Mouse (Mus musculus) C2C12 (cell line): ENCODE measurements at regions not wholly inside any gene's neighbourhood (a gene's known extent, or its start where the extent isn't known, plus 50 kb on each side); places are given as distances from the start of the nearest gene placed in this dataset.

Experiments used
- H3K27me3 ChIP-seq: one replicate; pipeline ENCODE4 v1.6.1; 2011; ENCODE audit not compliant: control insufficient read depth, insufficient read depth, insufficient read length
- H3K36me3 ChIP-seq: one replicate; pipeline ENCODE4 v1.6.1; 2011; ENCODE audit not compliant: control insufficient read depth, insufficient read depth
- H3K4me3 ChIP-seq: one replicate; pipeline ENCODE4 v1.5.1; 2011; ENCODE audit warnings: mild to moderate bottlenecking, control low read depth; ENCODE audit not compliant: poor library complexity, insufficient read depth, severe bottlenecking
- H3K79me2 ChIP-seq: one replicate; pipeline ENCODE4 v1.6.1; 2011; ENCODE audit not compliant: control insufficient read depth, insufficient read depth
- H3K79me3 ChIP-seq: one replicate; pipeline ENCODE4 v1.6.1; 2011; ENCODE audit warnings: low read depth, control low read depth
- H3ac ChIP-seq: one replicate; pipeline ENCODE3; 2011; ENCODE audit warnings: low read depth; ENCODE audit not compliant: control insufficient read depth, insufficient read length
- CEBPB ChIP-seq: IDR thresholded peaks from one replicate; pipeline ENCODE4 v1.6.1; 2011; ENCODE audit warnings: low read depth, mild to moderate bottlenecking, control low read depth, moderate library complexity
- CTCF ChIP-seq: IDR thresholded peaks from one replicate; pipeline ENCODE4 v1.5.1; 2011; ENCODE audit not compliant: control insufficient read depth, insufficient read depth, insufficient read length
- FOSL1 ChIP-seq: IDR thresholded peaks from one replicate; pipeline ENCODE4 v1.8.0; 2011; ENCODE audit warnings: mild to moderate bottlenecking, low read length; ENCODE audit not compliant: poor library complexity, insufficient read depth, severe bottlenecking
- MAX ChIP-seq: IDR thresholded peaks from one replicate; pipeline ENCODE4 v1.6.1; 2011; ENCODE audit warnings: mild to moderate bottlenecking, control low read depth
- MYOD1 ChIP-seq: IDR thresholded peaks from one replicate; pipeline ENCODE4 v1.6.1; 2011; ENCODE audit warnings: low read depth; ENCODE audit not compliant: control insufficient read depth, insufficient read length
- MYOG ChIP-seq: IDR thresholded peaks from one replicate; pipeline ENCODE4 v1.6.1; 2011; ENCODE audit not compliant: control insufficient read depth, insufficient read length; ENCODE audit errors: extremely low read depth
- USF1 ChIP-seq: IDR thresholded peaks from one replicate; pipeline ENCODE4 v1.6.1; 2011; ENCODE audit warnings: low read depth, mild to moderate bottlenecking, control low read depth, moderate library complexity

DNA sequence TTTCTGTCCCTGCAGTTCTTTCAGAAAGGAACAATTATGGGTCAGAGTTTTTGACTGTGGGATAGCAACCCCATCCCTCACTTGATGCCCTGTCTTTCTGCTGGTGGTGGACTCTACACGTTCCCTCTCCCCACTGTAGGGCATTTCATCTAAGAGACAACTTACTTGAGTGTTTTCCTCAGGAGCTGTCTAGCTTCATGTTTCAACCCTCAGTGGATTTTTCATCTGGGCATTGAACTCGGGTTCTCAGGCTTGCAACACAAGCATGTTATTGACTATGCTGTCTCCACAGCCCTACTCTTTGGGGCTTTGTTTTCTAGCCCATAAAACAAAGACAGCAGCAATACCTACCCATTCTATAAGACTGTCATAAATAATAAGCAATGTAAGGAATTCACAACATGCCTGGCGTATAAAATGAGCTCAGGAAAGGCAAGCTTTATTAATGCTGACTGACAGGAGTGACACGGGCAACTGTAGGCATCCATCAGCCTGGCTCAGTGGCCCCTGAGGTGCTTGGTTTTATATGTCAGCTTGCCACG lies 68.0 kb upstream of the Cpm start:
- no peak for TF ChIP-seq MYOG
- no peak for TF ChIP-seq CTCF
- no peak for TF ChIP-seq MYOD1

DNA sequence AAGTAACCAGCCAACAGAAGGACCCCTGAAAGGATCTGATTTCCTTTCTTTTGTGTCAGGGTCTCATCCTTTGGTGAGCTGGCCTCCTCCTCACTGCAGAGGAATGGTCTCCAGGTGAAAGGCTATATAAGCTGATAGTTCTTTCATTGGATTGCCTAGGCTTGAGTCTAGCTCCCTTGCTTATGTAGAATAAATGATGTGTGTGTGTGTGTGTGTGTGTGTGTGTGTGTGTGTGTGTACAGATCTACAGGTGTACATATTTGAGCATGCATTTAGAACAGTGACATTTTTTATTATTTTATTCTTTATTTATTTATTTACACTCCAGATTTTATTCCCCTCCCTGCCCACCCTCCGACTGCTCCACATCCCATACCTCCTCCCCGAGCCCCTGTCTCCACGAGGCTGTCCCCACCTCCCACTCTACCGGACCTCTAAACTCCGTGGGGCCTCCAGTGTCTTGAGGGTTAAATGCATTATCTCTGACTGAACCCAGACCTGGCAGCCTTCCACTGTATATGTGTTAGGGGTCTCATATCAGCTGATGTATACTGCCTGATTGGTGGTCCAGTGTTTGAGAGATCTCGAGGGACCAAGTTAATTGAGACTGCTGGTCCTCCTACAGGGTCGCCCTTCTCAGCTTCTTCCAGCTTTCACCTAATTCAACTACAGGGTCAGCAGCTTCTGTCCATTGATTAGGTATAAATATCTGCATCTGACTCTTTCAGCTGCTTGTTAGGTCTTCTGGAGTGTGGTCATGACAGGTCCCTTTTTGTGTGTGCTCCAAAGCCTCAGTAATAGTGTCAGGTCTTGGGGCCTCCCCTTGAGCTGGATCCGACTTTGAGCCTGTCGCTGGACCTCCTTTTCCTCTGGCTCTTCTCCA lies 68.7 kb upstream of the Cpm start:
- H3K79me2 ChIP-seq: no peaks in the 10 kb centered on the region
- no peak for TF ChIP-seq MYOD1
- no peak for TF ChIP-seq FOSL1
- no peak for TF ChIP-seq MAX
- TF ChIP-seq CTCF: no peak
- no peak for TF ChIP-seq MYOG
- no peak for TF ChIP-seq USF1
- TF ChIP-seq CEBPB: no peak
- H3ac ChIP-seq: no peak overlapping the region
- H3K36me3 ChIP-seq: no peaks in the 10 kb centered on the region
- no peaks in the 10 kb centered on the region for H3K79me3 ChIP-seq
- H3K4me3 ChIP-seq: no peak overlapping the region
- H3K27me3 ChIP-seq: no peaks in the 10 kb centered on the region

More for the DNA sequence above, 68.0 kb upstream of the Cpm start:
- H3K79me2 ChIP-seq: no peaks in the 10 kb centered on the region
- H3ac ChIP-seq: no peak overlapping the region
- H3K36me3 ChIP-seq: no peaks in the 10 kb centered on the region
- no peak overlapping the region for H3K4me3 ChIP-seq
- no peaks in the 10 kb centered on the region for H3K27me3 ChIP-seq
- no peaks in the 10 kb centered on the region for H3K79me3 ChIP-seq

DNA sequence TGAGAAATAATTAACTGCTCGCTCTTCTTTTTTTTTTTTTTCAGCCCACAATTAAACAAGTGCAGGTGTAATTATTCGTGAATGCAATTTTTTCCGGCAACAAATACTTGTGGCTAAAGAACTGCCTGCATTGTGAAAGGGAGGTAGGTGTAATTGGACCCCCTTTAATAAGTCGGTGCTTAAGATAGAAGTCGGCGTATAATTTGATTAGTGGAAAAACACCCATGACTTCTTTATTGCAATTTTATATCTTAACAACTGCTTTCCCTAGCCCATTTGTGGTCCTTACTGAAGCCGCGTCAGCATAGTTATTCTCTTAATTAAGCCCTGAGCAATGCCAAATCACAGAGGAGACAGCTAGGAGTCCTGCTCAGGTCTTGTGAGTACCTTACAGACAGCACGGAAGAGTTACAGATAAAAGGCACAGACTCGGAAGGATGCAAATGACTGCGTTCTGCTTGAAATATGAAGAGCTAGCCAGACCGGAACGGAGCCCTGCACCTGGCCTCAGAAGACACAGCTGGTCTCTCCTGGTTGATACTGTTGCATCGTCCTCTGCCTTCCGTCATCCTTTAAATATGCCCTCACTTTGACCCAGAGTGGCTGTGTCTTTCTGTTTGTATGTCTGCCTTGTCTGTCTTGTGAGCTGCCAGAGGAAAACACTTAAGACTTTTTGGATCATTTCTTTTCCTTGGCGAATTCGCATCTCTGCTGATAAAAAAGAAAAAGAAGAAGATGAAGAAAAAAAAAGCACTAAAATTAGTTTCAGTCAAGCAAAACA lies 69.5 kb upstream of the Cpm start:
- Histone ChIP-seq H3ac (no peak overlapping the region), H3K79me2 (no peaks in the 10 kb centered on the region), H3K27me3 (no peaks in the 10 kb centered on the region), H3K4me3 (no peak overlapping the region), H3K79me3 (no peaks in the 10 kb centered on the region), H3K36me3 (no peaks in the 10 kb centered on the region)
- no peak for TF ChIP-seq USF1
- TF ChIP-seq CTCF: no peak
- TF ChIP-seq FOSL1: no peak
- TF ChIP-seq MAX: no peak
- TF ChIP-seq MYOG: no peak
- no peak for TF ChIP-seq CEBPB
- TF ChIP-seq MYOD1: no peak

GRCm38 (mm10) chr10:117558891-117559614 lies 70.2 kb upstream of the Cpm start:
- no peaks in the 10 kb centered on the region for H3K79me2 ChIP-seq
- H3ac ChIP-seq: no peak overlapping the region
- no peak for TF ChIP-seq CTCF
- TF ChIP-seq MYOG: no peak
- no peak for TF ChIP-seq MYOD1
- TF ChIP-seq USF1: no peak
- no peak for TF ChIP-seq CEBPB
- no peak for TF ChIP-seq MAX
- TF ChIP-seq FOSL1: no peak
- H3K27me3 ChIP-seq: no peaks in the 10 kb centered on the region
- H3K79me3 ChIP-seq: no peaks in the 10 kb centered on the region
- no peak overlapping the region for H3K4me3 ChIP-seq
- no peaks in the 10 kb centered on the region for H3K36me3 ChIP-seq

GRCm38 (mm10) chr10:117558292-117558800 lies 71.0 kb upstream of the Cpm start:
- no peaks in the 10 kb centered on the region for H3K36me3 ChIP-seq
- no peak overlapping the region for H3K4me3 ChIP-seq
- H3ac ChIP-seq: no peak overlapping the region
- H3K79me3 ChIP-seq: no peaks in the 10 kb centered on the region
- H3K27me3 ChIP-seq: no peaks in the 10 kb centered on the region
- TF ChIP-seq MYOD1: no peak
- TF ChIP-seq CTCF: no peak
- TF ChIP-seq CEBPB: no peak
- no peak for TF ChIP-seq FOSL1
- TF ChIP-seq MYOG: no peak
- no peak for TF ChIP-seq MAX
- no peak for TF ChIP-seq USF1
- H3K79me2 ChIP-seq: no peaks in the 10 kb centered on the region
